Mouse (Mus musculus) stomach, postnatal 0 days (tissue): ENCODE results near the gene Kcna6.

Experiments
- CTCF ChIP-seq: IDR thresholded peaks from 2 replicates; pipeline ENCODE4 v1.5.1; 2016; ENCODE audit warnings: antibody characterized with exemption, low read depth, mild to moderate bottlenecking, moderate library complexity
- EP300 ChIP-seq: optimal IDR thresholded peaks from 2 replicates; pipeline ENCODE3; 2016; ENCODE audit warnings: antibody characterized with exemption

GRCm38 (mm10) chr6:126752520-126752919 is 12.0 kb upstream of the Kcna6 start:
- TF ChIP-seq CTCF (no peak), EP300 (no peak)
